Mouse (Mus musculus) liver, embryonic 11.5 days (tissue): ENCODE results near the gene Hist1h1e. TPM values are rescaled to one million over a fixed set of nuclear protein-coding genes. Genes with fewer than 3 reads are reported as not detected.
A peak's percentile ranks its signal among the peaks of the same experiment; 100 is the strongest.
"Not testable (repeated sequence)": the region's sequence is repeated elsewhere in the genome, so short reads cannot be mapped to it uniquely, and the experiment has no call there.

Source experiments
- ATAC-seq: fragments of 200-750 bp; cut with Nextera tagmentation; replicated peaks from 2 replicates; pipeline ENCODE4 v1.8.0; 2017; ENCODE audit warnings: moderate number of reproducible peaks, mild to moderate bottlenecking, moderate TSS enrichment, moderate library complexity; ENCODE audit not compliant: low FRiP score
- DNase-seq: peaks from one replicate; pipeline ENCODE4 v3.0.0-alpha.2; 2017; ENCODE audit warnings: low spot score
- H3K27ac ChIP-seq: fragments of 300-500 bp; sonication (generic); 2 replicates; pipeline ENCODE4 v1.5.1; 2014; ENCODE audit warnings: mild to moderate bottlenecking, low read depth, low read length, control low read depth
- H3K27me3 ChIP-seq: fragments of 300-500 bp; sonication (generic); replicated peaks from 2 replicates; pipeline ENCODE4 v1.6.1; 2014; ENCODE audit warnings: low read length, mixed read lengths; ENCODE audit not compliant: control insufficient read depth, insufficient read depth
- H3K36me3 ChIP-seq: fragments of 300-500 bp; sonication (generic); 2 replicates; pipeline ENCODE4 v1.6.1; 2014; ENCODE audit warnings: mild to moderate bottlenecking, low read length, moderate library complexity, mixed read lengths; ENCODE audit not compliant: control insufficient read depth, insufficient read depth
- H3K4me1 ChIP-seq: fragments of 300-500 bp; sonication (generic); replicated peaks from 2 replicates; pipeline ENCODE4 v1.6.1; 2014; ENCODE audit warnings: low read length, mixed read lengths; ENCODE audit not compliant: control insufficient read depth, insufficient read depth
- H3K4me2 ChIP-seq: fragments of 300-500 bp; sonication (generic); 2 replicates; pipeline ENCODE4 v1.6.1; 2014; ENCODE audit warnings: mild to moderate bottlenecking, control low read depth, moderate library complexity
- H3K4me3 ChIP-seq: fragments of 300-500 bp; sonication (generic); 2 replicates; pipeline ENCODE4 v1.5.1; 2014; ENCODE audit warnings: low read depth, low read length, control low read depth
- H3K9ac ChIP-seq: fragments of 300-500 bp; sonication (generic); 2 replicates; pipeline ENCODE4 v1.6.1; 2014; ENCODE audit warnings: low read depth, low read length, control low read depth
- H3K9me3 ChIP-seq: fragments of 300-500 bp; sonication (generic); 2 replicates; pipeline ENCODE4 v1.6.1; 2016; ENCODE audit warnings: low read length, inconsistent platforms, mixed read lengths; ENCODE audit not compliant: control insufficient read depth
- WGBS: fragments of 180-500 bp; shearing (Covaris S2); extraction: QIAGEN DNeasy Blood & Tissue Kit; methylation state at CpG from one replicate; pipeline ENCODE4 v1.1.7; 2014; 5-methylcytosine and 5-hydroxymethylcytosine counted together
- polyA plus RNA-seq: library from polyadenylated mRNA; unstranded; fragments of >200 nt; fragmentation: Nextera tagmentation; extraction: Ambion mirVana; gene quantifications from 2 replicates; pipeline ENCODE4 v1.2.1, GENCODE M21; 2014

Hist1h1e gene
- 17.5 and 21.2 TPM in 2 replicates for polyA plus RNA-seq

GRCm38 (mm10) chr13:23622175-23622671 lies at the start of gene Hist1h1e:
Gene Hist1h1e (minus strand): TSS chr13:23622558.
- ATAC-seq = peak; percentile 85
- H3K36me3 ChIP-seq, H3K27me3 ChIP-seq, H3K9me3 ChIP-seq: not testable (repeated sequence)
- Histone ChIP-seq H3K4me2 (peak within 1 kb of the TSS; percentile 96), H3K9ac (peak within 1 kb of the TSS; percentile 98), H3K27ac (peak within 1 kb of the TSS; percentile 100), H3K4me3 (peak within 1 kb of the TSS; percentile 68), H3K4me1 (peaks cover 11% of the 10 kb centered on the region; the same call in 1 of the 2 replicates)
- peak; percentile 92 for DNase-seq
- WGBS = under 1% methylated on average over 53 of the region's 53 CpGs

- Histone ChIP-seq H3K27me3 (no peaks in the 10 kb centered on the region), H3K4me1 (no peaks in the 10 kb centered on the region), H3K9me3 (no peaks in the 10 kb centered on the region), H3K9ac (no peak overlapping the region), H3K4me2 (no peak overlapping the region), H3K4me3 (no peak overlapping the region), H3K27ac (no peak overlapping the region), H3K36me3 (no peaks in the 10 kb centered on the region)
- WGBS = 65% methylated on average over 3 of the region's 3 CpGs
- ATAC-seq (no peak), DNase-seq (no peak)
Measured at GRCm38 (mm10) chr13:23662536-23662935, 40.2 kb upstream of the Hist1h1e start.

GRCm38 (mm10) chr13:23659636-23660366 lies 37.4 kb upstream of the Hist1h1e start:
- H3K27ac ChIP-seq = no peak overlapping the region
- no peaks in the 10 kb centered on the region for H3K4me1 ChIP-seq
- DNase-seq (no peak), ATAC-seq (no peak)
- no peaks in the 10 kb centered on the region for H3K36me3 ChIP-seq
- H3K9me3 ChIP-seq = no peaks in the 10 kb centered on the region
- no peak overlapping the region for H3K9ac ChIP-seq
- 73% methylated on average over 6 of the region's 6 CpGs for WGBS
- no peak overlapping the region for H3K4me2 ChIP-seq
- H3K27me3 ChIP-seq = no peaks in the 10 kb centered on the region
- H3K4me3 ChIP-seq = no peak overlapping the region

- Histone ChIP-seq H3K36me3 (no peaks in the 10 kb centered on the region), H3K4me3 (no peak overlapping the region), H3K9ac (no peak overlapping the region), H3K27me3 (no peaks in the 10 kb centered on the region), H3K9me3 (no peaks in the 10 kb centered on the region), H3K27ac (no peak overlapping the region), H3K4me1 (no peaks in the 10 kb centered on the region), H3K4me2 (no peak overlapping the region)
- no peak for DNase-seq
- WGBS = 36% methylated on average over 1 of the region's 1 CpGs
- ATAC-seq = no peak
Measured at GRCm38 (mm10) chr13:23630653-23631052, 8.3 kb upstream of the Hist1h1e start.

GRCm38 (mm10) chr13:23622861-23623450 lies 598 bp upstream of the Hist1h1e start:
- Histone ChIP-seq H3K36me3 (no peaks in the 10 kb centered on the region), H3K4me2 (peak overlapping the region; percentile 96), H3K27me3 (no peaks in the 10 kb centered on the region), H3K4me3 (peak overlapping the region; percentile 68), H3K4me1 (peaks cover 11% of the 10 kb centered on the region; the same call in 1 of the 2 replicates), H3K9me3 (no peaks in the 10 kb centered on the region), H3K9ac (peak overlapping the region; percentile 98), H3K27ac (peak overlapping the region; percentile 100; the same call in 1 of the 2 replicates)
- DNase-seq (no peak), ATAC-seq (no peak)
- 24% methylated on average over 7 of the region's 7 CpGs for whole genome bisulfite sequencing

GRCm38 (mm10) chr13:23621532-23622174 lies 705 bp downstream of the Hist1h1e start:
- peaks cover 11% of the 10 kb centered on the region; the same call in 1 of the 2 replicates for H3K4me1 ChIP-seq
- no peaks in the 10 kb centered on the region for H3K9me3 ChIP-seq
- ATAC-seq (peak; percentile 85), DNase-seq (peak; percentile 78)
- H3K36me3 ChIP-seq = no peaks in the 10 kb centered on the region
- H3K27ac ChIP-seq = peak overlapping the region; percentile 100
- H3K9ac ChIP-seq = peak overlapping the region; percentile 98
- H3K27me3 ChIP-seq = no peaks in the 10 kb centered on the region
- H3K4me2 ChIP-seq = peak overlapping the region; percentile 96
- H3K4me3 ChIP-seq = peak overlapping the region; percentile 68
- under 1% methylated on average over 18 of the region's 18 CpGs for WGBS

GRCm38 (mm10) chr13:23620733-23621531 lies 1.4 kb downstream of the Hist1h1e start, which contains the start of gene Hist1h2be:
Gene Hist1h2be (minus strand): TSS chr13:23621124.
- Histone ChIP-seq H3K27me3 (no peaks in the 10 kb centered on the region), H3K27ac (peak within 1 kb of the TSS; percentile 100), H3K36me3 (no peaks in the 10 kb centered on the region), H3K4me1 (peaks cover 11% of the 10 kb centered on the region; the same call in 1 of the 2 replicates), H3K4me2 (peak within 1 kb of the TSS; percentile 96), H3K9ac (peak within 1 kb of the TSS; percentile 98), H3K9me3 (no peaks in the 10 kb centered on the region), H3K4me3 (peak within 1 kb of the TSS; percentile 68)
- WGBS = 1% methylated on average over 27 of the region's 27 CpGs
- DNase-seq (peak; percentile 73), ATAC-seq (peak; percentile 77)
